Mouse (Mus musculus) embryonic facial prominence, embryonic 15.5 days (tissue): ENCODE results near the gene Jag1. TPM values are rescaled to one million over a fixed set of nuclear protein-coding genes. Genes with fewer than 3 reads are reported as not detected.

Source experiments
- ATAC-seq: fragments of 200-750 bp; cut with Nextera tagmentation; 2 replicates; pipeline ENCODE4 v1.8.0; 2017; ENCODE audit warnings: low read depth, moderate TSS enrichment; ENCODE audit not compliant: insufficient number of reproducible peaks, low FRiP score, low TSS enrichment
- H3K27ac ChIP-seq: fragments of 300-500 bp; sonication (generic); replicated peaks from 2 replicates; pipeline ENCODE4 v1.5.1; 2015; ENCODE audit warnings: mild to moderate bottlenecking, inconsistent platforms
- H3K27me3 ChIP-seq: fragments of 300-500 bp; sonication (generic); 2 replicates; pipeline ENCODE4 v1.6.1; 2015; ENCODE audit warnings: inconsistent platforms
- H3K36me3 ChIP-seq: fragments of 300-500 bp; sonication (generic); 2 replicates; pipeline ENCODE4 v1.6.1; 2015; ENCODE audit warnings: mild to moderate bottlenecking, inconsistent platforms
- H3K4me1 ChIP-seq: fragments of 300-500 bp; sonication (generic); 2 replicates; pipeline ENCODE4 v1.6.1; 2015; ENCODE audit warnings: inconsistent platforms
- H3K4me2 ChIP-seq: fragments of 300-500 bp; sonication (generic); replicated peaks from 2 replicates; pipeline ENCODE4 v1.6.1; 2015; ENCODE audit warnings: mild to moderate bottlenecking, inconsistent platforms
- H3K4me3 ChIP-seq: fragments of 300-500 bp; sonication (generic); replicated peaks from 2 replicates; pipeline ENCODE4 v1.5.1; 2015; ENCODE audit warnings: mild to moderate bottlenecking, inconsistent platforms
- H3K9ac ChIP-seq: fragments of 300-500 bp; sonication (generic); 2 replicates; pipeline ENCODE4 v1.6.1; 2015; ENCODE audit warnings: inconsistent platforms
- H3K9me3 ChIP-seq: fragments of 300-500 bp; sonication (generic); replicated peaks from 2 replicates; pipeline ENCODE4 v1.6.1; 2016; ENCODE audit warnings: inconsistent platforms
- WGBS: fragments of 180-500 bp; shearing (Covaris S2); methylation state at CpG from one replicate; pipeline ENCODE4 v1.1.7; 2015; 5-methylcytosine and 5-hydroxymethylcytosine counted together
- polyA plus RNA-seq: library from polyadenylated mRNA; unstranded; fragments of >200 nt; fragmentation: Nextera tagmentation; extraction: Ambion mirVana; gene quantifications from 2 replicates; pipeline ENCODE4 v1.2.1, GENCODE M21; 2015

The Jag1 gene
- polyA plus RNA-seq, 1 experiment from 2014 or later, result 32.2 TPM

- H3K27ac ChIP-seq, result no peak overlapping the region
- H3K9me3 ChIP-seq, result no peaks in the 10 kb centered on the region
- H3K4me2 ChIP-seq, result no peak overlapping the region
- ATAC-seq, result no peak
- no peak overlapping the region for H3K9ac ChIP-seq
- 82% methylated on average over 2 of the region's 2 CpGs for WGBS
- no peaks in the 10 kb centered on the region for H3K36me3 ChIP-seq
- no peaks in the 10 kb centered on the region for H3K27me3 ChIP-seq
- H3K4me1 ChIP-seq, result no peaks in the 10 kb centered on the region
- no peak overlapping the region for H3K4me3 ChIP-seq
These were observed 72.3 kb downstream of the Jag1 start for GRCm38 (mm10) chr2:137044122-137044521.

Other genes starting within 250 kb of the Jag1 start
- 39.2 and 40.6 TPM in 2 replicates for gene AL731706.2, start 231.0 kb downstream of the Jag1 start, polyA plus RNA-seq
- gene Slx4ip, start 225.4 kb downstream of the Jag1 start, polyA plus RNA-seq, result 6.4 and 7.2 TPM in 2 replicates
- 27.8 and 32.4 TPM in 2 replicates for gene AL731706.1, start 225.3 kb downstream of the Jag1 start, polyA plus RNA-seq
- gene Mkks, start 225.3 kb downstream of the Jag1 start, polyA plus RNA-seq, result 12.3 and 14.2 TPM in 2 replicates